Comparison of ENCODE assay signal across 9 mouse cellular contexts in genomic region chr16:43434941-43435340, GRCm38 (mm10).
DNase-seq lines count a peak whose midpoint lies in the region; ATAC-seq and TF ChIP-seq lines count a peak whose summit lies in the region.
"Had no signal": no experiment of that assay in that cellular context is flagged by ENCODE, and none has a peak within 500 bp of the region (broad histone marks: within the 10 kb centered on the region; RNA-seq: fewer than 3 reads in every experiment).

No protein-coding gene starts in this region.

- ATAC-seq in frontal cortex, adult (ENCODE audit: low TSS enrichment), result peak; percentile 95
- ATAC-seq in lung, embryonic 14.5 days (ENCODE audit: insufficient read depth), result no peak

- H3K4me1 ChIP-seq in lung, embryonic 14.5 days (ENCODE audit: insufficient read depth), result no peaks in the 10 kb centered on the region
- H3K4me1 ChIP-seq: limb, embryonic 15.5 days had no signal

- TF ChIP-seq CTCF in lung, embryonic 14.5 days (IDR thresholded peaks at IDR 0.05; ENCODE audit: low read depth), result peak; percentile 67

- DNase-seq in frontal cortex, postnatal 25 days (ENCODE audit: low spot score in 2 of 2), result no peak
- DNase-seq in right cerebral cortex, adult 18-20 months, result peak; percentile 17
- no peak for DNase-seq in right cerebral cortex, postnatal 4 days
- peak; percentile 54 to 62 for DNase-seq in cerebellum, postnatal 25 days
- DNase-seq in lung, embryonic 14.5 days, result peak; percentile 67
- no peak for DNase-seq in thymus, postnatal 14 days
- DNase-seq in natural killer cell, adult 2 months (ENCODE audit: low spot score in 2 of 2), result no peak

- H3K9me3 ChIP-seq in lung, embryonic 14.5 days (ENCODE audit: low read depth, low read length), result no peaks in the 10 kb centered on the region
- H3K9me3 ChIP-seq: limb, embryonic 15.5 days had no signal

- WGBS in lung, embryonic 14.5 days, result 48% methylated on average over 3 of the region's 3 CpGs

- no peaks in the 10 kb centered on the region for H3K27me3 ChIP-seq in lung, embryonic 14.5 days (ENCODE audit: insufficient read depth, low read length)
- H3K27me3 ChIP-seq: limb, embryonic 15.5 days had no signal

- no peak overlapping the region for H3K4me2 ChIP-seq in lung, embryonic 14.5 days
- H3K4me2 ChIP-seq: limb, embryonic 15.5 days had no signal

- no peak overlapping the region for H3K9ac ChIP-seq in lung, embryonic 14.5 days
- H3K9ac ChIP-seq: limb, embryonic 15.5 days had no signal

- no peaks in the 10 kb centered on the region for H3K36me3 ChIP-seq in lung, embryonic 14.5 days (ENCODE audit: insufficient read depth)
- H3K36me3 ChIP-seq: limb, embryonic 15.5 days had no signal

- no peak overlapping the region for H3K4me3 ChIP-seq in lung, embryonic 14.5 days (ENCODE audit: low read depth, low read length)
- H3K4me3 ChIP-seq: limb, embryonic 15.5 days had no signal

- no peak overlapping the region for H3K27ac ChIP-seq in lung, embryonic 14.5 days (ENCODE audit: low read depth)
- H3K27ac ChIP-seq: limb, embryonic 15.5 days had no signal

Comparison
In these comparisons a context has a peak if more than half of its experiments do, and no peak if none do; other contexts are left out.
1. DNase-seq: peak in right cerebral cortex, adult 18-20 months (single experiment), cerebellum, postnatal 25 days (2 of 2) and lung, embryonic 14.5 days (single experiment); none in frontal cortex, postnatal 25 days (0 of 2), right cerebral cortex, postnatal 4 days (single experiment), thymus, postnatal 14 days (single experiment) and natural killer cell, adult 2 months (0 of 2).